Mouse (Mus musculus) cortical plate, adult 2 months (tissue): Measurements from ENCODE around the gene Dnajb13. TPM values are rescaled to one million over a fixed set of nuclear protein-coding genes. Genes with fewer than 3 reads are reported as not detected.
A peak's percentile ranks its signal among the peaks of the same experiment; 100 is the strongest.

Experiments
- H3K27ac ChIP-seq: fragments of 200-500 bp; 2 replicates; pipeline ENCODE4 v1.5.1; 2012; ENCODE audit warnings: low read length, control low read depth, inconsistent platforms; ENCODE audit not compliant: insufficient read depth
- H3K4me1 ChIP-seq: fragments of 200-500 bp; 2 replicates; pipeline ENCODE4 v1.6.1; 2011; ENCODE audit warnings: low read length; ENCODE audit not compliant: control insufficient read depth, insufficient read depth
- H3K4me3 ChIP-seq: fragments of 200-500 bp; 2 replicates; pipeline ENCODE4 v1.5.1; 2011; ENCODE audit warnings: mild to moderate bottlenecking, low read length, control low read depth; ENCODE audit not compliant: insufficient read depth
- CTCF ChIP-seq: fragments of 200-500 bp; IDR thresholded peaks from 2 replicates; pipeline ENCODE4 v1.5.1; 2011; ENCODE audit warnings: mild to moderate bottlenecking, control low read depth, low read length; ENCODE audit not compliant: insufficient read depth; ENCODE audit errors: extremely low read depth
- POLR2A ChIP-seq: fragments of 200-500 bp; IDR thresholded peaks from 2 replicates; pipeline ENCODE4 v1.6.1; 2011; ENCODE audit warnings: mild to moderate bottlenecking, low read length, control low read depth; ENCODE audit not compliant: insufficient read depth; ENCODE audit errors: extremely low read depth
- polyA plus RNA-seq: library from polyadenylated mRNA; depleted of rRNA; stranded (reverse); fragments of >200 nt; gene quantifications from 2 replicates; pipeline ENCODE4 v1.2.3, GENCODE M21; 2012

The Dnajb13 gene
- polyA plus RNA-seq, 1 experiment, result 1.1 TPM

DNA sequence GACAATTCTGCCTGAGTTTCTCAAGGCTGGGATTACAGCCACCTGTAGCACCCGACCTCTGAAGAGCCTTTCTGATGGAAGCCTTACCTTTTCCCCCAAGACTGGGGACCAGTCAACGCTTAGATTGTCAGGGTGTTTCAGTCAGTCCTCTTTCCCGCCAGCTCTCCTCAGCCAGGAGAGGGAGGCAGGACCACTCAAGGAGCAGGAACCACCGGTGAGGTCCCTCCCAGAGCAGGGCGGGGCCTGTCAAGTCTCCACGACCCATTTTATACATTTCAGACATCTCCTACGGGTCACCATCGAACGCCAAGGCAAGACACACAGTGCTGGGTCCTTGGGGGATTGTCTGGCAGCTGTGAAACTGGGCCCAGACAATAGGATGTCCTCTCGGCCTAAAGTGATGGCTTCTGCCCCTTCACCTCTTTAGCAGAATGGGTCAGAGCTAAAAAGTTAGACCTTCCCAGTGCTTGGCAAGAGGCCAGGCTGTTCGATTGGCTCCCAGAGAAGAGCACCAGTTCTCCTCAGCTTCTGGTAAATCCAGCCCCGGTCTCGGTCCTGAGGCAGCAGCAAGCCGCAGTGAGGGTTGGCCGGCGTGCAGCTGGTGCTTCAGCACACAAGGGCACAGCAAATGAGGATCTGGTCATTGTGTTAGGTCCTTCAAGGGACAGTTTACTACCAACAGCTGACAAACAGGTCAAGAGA lies 14.3 kb downstream of the Dnajb13 start:
- H3K4me1 ChIP-seq, result no peaks in the 10 kb centered on the region
- H3K27ac ChIP-seq, result no peak overlapping the region

DNA sequence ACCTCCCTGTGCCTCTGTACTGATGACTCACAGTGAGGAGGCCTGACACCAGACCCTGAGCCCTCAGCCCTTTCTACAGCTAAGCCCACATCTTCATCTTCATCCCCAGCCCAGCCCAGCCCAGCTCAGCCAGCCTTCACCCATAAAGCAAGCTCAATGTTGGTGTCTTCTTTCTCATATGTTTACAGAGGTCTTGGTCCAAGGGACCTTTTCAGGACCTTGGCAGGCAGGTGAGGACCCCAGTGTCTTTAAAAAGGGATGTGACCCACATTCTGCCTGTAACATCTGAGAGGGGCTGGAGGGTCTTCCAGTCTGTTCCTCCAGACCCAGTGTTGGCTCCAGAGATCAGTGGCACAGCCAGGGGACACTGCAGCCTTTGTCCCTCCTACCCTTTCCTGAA lies 15.3 kb downstream of the Dnajb13 start:
- Histone ChIP-seq H3K4me3 (no peak overlapping the region), H3K4me1 (no peaks in the 10 kb centered on the region; the same call in 1 of the 2 replicates), H3K27ac (no peak overlapping the region)
- TF ChIP-seq POLR2A (no peak), CTCF (no peak)

More for the DNA sequence above, 14.3 kb downstream of the Dnajb13 start:
- H3K4me3 ChIP-seq, result no peak overlapping the region
- TF ChIP-seq CTCF (no peak), POLR2A (no peak)

DNA sequence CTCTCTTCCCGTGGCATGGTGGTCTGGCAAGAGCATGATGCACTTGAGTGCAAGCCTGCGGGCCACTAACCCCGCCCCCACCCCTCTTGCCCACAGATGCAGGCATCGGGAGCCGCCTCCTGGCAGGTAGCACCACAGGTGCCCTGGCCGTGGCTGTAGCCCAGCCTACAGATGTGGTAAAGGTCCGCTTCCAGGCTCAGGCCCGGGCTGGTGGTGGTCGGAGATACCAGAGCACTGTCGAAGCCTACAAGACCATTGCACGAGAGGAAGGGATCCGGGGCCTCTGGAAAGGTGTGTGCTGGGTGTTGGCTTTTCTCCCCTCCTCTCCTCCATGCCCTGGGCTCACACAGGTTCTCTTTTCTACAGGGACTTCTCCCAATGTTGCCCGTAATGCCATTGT lies 16.8 kb downstream of the Dnajb13 start:
- H3K4me3 ChIP-seq, result no peak overlapping the region
- no peak for TF ChIP-seq POLR2A
- no peak for TF ChIP-seq CTCF

DNA sequence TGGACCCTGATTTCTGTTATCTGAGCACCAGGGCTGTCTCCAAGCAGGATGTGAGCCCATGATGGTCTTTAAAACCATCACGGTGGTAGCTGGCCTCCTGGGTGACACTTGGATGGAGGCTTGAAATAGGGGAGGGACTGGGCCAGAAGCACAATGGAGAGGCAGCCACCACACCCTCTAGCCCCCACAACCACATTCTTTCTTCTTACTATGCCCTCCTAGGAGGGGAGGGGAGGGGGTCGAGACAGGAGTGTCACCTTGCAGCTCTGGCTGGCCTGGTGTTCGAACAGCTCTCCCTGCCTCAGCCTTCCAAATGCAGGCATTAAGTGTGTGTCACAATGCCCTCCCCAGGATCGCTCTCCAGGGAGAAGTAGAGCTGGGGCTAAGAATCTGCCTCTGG lies 17.4 kb downstream of the Dnajb13 start:
- Histone ChIP-seq H3K4me3 (no peak overlapping the region), H3K27ac (no peak overlapping the region), H3K4me1 (no peaks in the 10 kb centered on the region; the same call in 1 of the 2 replicates)
- TF ChIP-seq CTCF (no peak), POLR2A (no peak)

More for the DNA sequence above, 16.8 kb downstream of the Dnajb13 start:
- H3K4me1 ChIP-seq, result no peaks in the 10 kb centered on the region; the same call in 1 of the 2 replicates
- H3K27ac ChIP-seq, result no peak overlapping the region

DNA sequence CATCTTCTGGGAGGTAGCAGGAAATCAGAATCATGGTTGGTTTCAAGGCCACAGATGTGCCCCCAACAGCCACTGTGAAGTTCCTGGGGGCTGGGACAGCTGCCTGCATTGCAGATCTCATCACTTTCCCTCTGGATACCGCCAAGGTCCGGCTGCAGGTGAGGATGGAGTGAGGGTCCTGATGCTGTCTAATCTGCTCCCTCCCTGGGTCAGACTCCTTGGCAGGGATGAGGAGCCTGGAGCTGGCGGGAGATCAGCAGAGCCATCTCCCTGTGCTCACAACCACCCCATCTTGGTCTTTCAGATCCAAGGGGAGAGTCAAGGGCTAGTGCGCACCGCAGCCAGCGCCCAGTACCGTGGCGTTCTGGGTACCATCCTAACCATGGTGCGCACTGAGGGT lies 18.0 kb downstream of the Dnajb13 start:
- H3K4me1 ChIP-seq, result no peaks in the 10 kb centered on the region; the same call in 1 of the 2 replicates
- H3K27ac ChIP-seq, result no peak overlapping the region
- no peak overlapping the region for H3K4me3 ChIP-seq
- TF ChIP-seq CTCF (no peak), POLR2A (no peak)

DNA sequence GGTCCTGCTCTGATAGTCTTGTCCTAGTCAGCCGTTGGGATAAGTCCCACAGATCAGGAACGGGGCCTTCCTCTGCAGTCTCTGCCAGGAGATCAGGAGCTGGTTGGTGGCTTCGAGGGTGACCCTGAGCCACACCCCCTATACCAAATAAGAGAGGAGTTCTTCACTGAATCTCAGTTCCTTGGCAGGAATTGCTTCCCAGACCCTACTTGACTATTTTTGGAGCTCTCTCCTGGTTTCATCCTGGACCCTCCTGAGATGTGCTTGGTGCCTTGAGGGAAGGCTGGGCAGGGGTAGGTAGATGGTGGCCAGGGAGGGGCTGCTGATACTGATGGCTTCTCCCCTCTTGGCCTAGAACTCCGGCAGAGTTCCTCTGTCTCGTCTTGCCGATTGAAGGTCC lies 18.4 kb downstream of the Dnajb13 start:
- Histone ChIP-seq H3K4me1 (no peaks in the 10 kb centered on the region; the same call in 1 of the 2 replicates), H3K4me3 (no peak overlapping the region), H3K27ac (no peak overlapping the region)
- TF ChIP-seq CTCF (no peak), POLR2A (no peak)

DNA sequence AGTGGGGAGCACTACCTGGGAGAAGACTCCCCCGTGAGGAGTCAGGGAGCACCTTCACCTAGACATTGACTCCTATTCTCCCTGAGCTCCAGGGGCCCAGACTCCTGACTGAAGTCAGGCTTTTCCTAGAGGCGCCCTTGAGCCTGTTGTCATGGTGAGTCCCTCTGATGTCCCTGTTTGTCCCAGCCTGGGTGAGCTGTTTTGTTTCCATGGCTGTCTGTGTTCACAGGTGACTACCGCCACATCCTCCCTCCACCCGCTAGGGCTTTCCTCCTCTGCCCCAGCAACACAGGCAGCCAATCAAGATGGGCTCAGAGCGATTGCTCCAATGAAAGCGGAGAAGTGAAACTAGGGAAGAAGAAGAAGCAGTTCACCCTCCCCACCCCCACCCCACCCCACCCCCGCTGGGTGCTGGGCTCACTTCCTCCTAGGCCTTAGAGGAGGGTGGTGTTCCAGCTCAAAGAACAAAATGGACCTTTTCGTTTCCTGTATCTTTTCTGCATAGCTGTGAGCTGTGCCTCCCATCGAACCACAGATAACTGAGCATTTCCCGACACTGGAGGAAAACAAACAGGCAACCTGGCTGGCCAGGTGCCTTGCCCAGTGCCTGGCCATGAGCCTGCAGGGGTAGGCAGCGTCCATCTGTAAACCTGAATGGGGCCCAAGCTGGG lies 19.0 kb downstream of the Dnajb13 start:
- Histone ChIP-seq H3K4me1 (no peaks in the 10 kb centered on the region; the same call in 1 of the 2 replicates), H3K27ac (peak overlapping the region; percentile 38), H3K4me3 (peak overlapping the region; percentile 6)
- TF ChIP-seq CTCF, result no peak
- no peak for TF ChIP-seq POLR2A

DNA sequence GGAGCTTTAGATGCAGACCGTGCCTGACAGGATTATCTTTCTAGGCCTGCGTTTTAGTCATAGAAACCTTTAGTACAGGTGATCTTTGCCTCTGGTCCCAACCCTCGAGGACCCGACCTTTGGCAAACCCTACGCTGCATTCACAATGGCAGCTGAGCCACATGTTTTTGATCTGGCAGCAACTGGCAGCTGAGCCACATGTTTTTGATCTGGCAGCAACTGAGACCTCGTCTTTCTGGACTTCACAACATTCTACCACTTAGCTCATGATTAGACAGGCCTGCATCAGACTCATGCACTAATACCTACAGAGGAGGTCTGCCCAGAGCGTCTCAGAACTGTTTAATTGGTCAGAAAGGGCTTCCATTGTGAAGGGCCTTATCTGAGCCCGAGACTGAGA lies 19.7 kb downstream of the Dnajb13 start:
- Histone ChIP-seq H3K4me3 (peak overlapping the region; percentile 6), H3K27ac (peak overlapping the region; percentile 38), H3K4me1 (no peaks in the 10 kb centered on the region; the same call in 1 of the 2 replicates)
- TF ChIP-seq CTCF (no peak), POLR2A (no peak)

DNA sequence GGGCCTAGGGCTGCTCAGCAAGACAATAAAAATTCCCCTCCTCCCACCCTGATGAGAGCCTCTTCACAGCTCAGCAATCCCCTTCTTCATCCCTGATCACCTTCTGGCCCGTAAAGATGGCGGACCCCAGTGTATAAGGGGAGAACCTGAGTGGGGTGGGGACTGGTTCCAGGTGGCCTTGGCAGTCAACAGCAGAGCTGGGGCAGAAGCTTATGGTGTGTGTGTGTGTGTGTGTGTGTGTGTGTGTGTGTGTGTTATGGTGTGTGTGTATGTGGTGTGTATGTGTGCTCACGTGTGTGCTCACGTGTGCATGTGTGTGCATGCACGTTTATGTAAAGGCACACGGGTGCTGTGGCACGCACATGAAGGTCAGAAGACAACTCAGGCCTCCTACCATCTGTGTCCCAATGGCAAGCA lies 20.3 kb downstream of the Dnajb13 start:
- no peak for TF ChIP-seq POLR2A
- no peak for TF ChIP-seq CTCF
- Histone ChIP-seq H3K4me1 (no peaks in the 10 kb centered on the region; the same call in 1 of the 2 replicates), H3K27ac (no peak overlapping the region), H3K4me3 (peak overlapping the region; percentile 28)
